Mouse (Mus musculus) neural tube, embryonic 12.5 days (tissue): Measurements from ENCODE around the gene Egf. TPM values are rescaled to one million over a fixed set of nuclear protein-coding genes. Genes with fewer than 3 reads are reported as not detected.

Experiments
- ATAC-seq: fragments of 200-750 bp; cut with Nextera tagmentation; 2 replicates; pipeline ENCODE4 v1.8.0; 2017; ENCODE audit warnings: low read depth, mild to moderate bottlenecking, moderate TSS enrichment, moderate library complexity; ENCODE audit not compliant: low FRiP score
- H3K27ac ChIP-seq: fragments of 300-500 bp; sonication (generic); 2 replicates; pipeline ENCODE4 v1.5.1; 2016
- H3K27me3 ChIP-seq: fragments of 300-500 bp; sonication (generic); replicated peaks from 2 replicates; pipeline ENCODE4 v1.6.1; 2016; ENCODE audit warnings: mild to moderate bottlenecking
- H3K36me3 ChIP-seq: fragments of 300-500 bp; sonication (generic); 2 replicates; pipeline ENCODE4 v1.6.1; 2016; ENCODE audit warnings: mild to moderate bottlenecking
- H3K4me1 ChIP-seq: fragments of 300-500 bp; sonication (generic); 2 replicates; pipeline ENCODE4 v1.6.1; 2016
- H3K4me2 ChIP-seq: fragments of 300-500 bp; sonication (generic); replicated peaks from 2 replicates; pipeline ENCODE4 v1.6.1; 2016; ENCODE audit warnings: mild to moderate bottlenecking
- H3K4me3 ChIP-seq: fragments of 300-500 bp; sonication (generic); 2 replicates; pipeline ENCODE4 v1.5.1; 2016
- H3K9ac ChIP-seq: fragments of 300-500 bp; sonication (generic); 2 replicates; pipeline ENCODE4 v1.6.1; 2016; ENCODE audit warnings: mild to moderate bottlenecking
- H3K9me3 ChIP-seq: fragments of 300-500 bp; sonication (generic); 2 replicates; pipeline ENCODE4 v1.6.1; 2016; ENCODE audit warnings: mild to moderate bottlenecking
- WGBS: fragments of 180-500 bp; shearing (Covaris S2); methylation state at CpG from one replicate; pipeline ENCODE4 v1.1.7; 2016; 5-methylcytosine and 5-hydroxymethylcytosine counted together
- polyA plus RNA-seq: library from polyadenylated mRNA; unstranded; fragments of >200 nt; fragmentation: Nextera tagmentation; extraction: Ambion mirVana; gene quantifications from 2 replicates; pipeline ENCODE4 v1.2.1, GENCODE M21; 2016

The Egf gene
- polyA plus RNA-seq, 1 experiment from 2014 or later, result 1.8 TPM

DNA sequence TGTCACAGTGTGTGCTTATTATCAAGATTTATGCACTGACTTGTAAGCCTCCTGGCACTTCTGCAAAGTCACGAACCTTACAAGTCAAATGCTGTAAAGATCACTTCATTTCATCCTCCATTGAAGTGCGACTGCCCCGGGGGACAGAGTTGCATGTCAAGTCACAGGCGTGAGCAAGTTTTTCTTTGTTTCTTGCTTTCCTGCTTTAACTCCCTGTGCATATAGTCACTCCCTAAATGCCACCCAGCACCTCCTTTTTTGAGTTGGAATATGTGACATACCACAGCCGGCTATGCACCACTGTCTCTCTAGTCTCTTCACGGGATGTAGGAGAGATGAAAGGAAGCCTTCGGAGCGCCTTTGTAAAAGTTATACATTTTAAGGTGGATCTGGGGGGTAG, 56.2 kb downstream of the Egf start:
- WGBS, result 81% methylated on average over 8 of the region's 8 CpGs
- Histone ChIP-seq H3K9ac (no peak overlapping the region), H3K27ac (no peak overlapping the region), H3K4me1 (no peaks in the 10 kb centered on the region), H3K9me3 (no peaks in the 10 kb centered on the region), H3K4me2 (no peak overlapping the region), H3K27me3 (no peaks in the 10 kb centered on the region), H3K4me3 (no peak overlapping the region), H3K36me3 (no peaks in the 10 kb centered on the region)
- ATAC-seq, result no peak

GRCm38 (mm10) chr3:129698365-129698764, 56.8 kb downstream of the Egf start:
- no peak for ATAC-seq
- WGBS, result 81% methylated on average over 6 of the region's 6 CpGs
- Histone ChIP-seq H3K4me3 (no peak overlapping the region), H3K9ac (no peak overlapping the region), H3K27ac (no peak overlapping the region), H3K4me2 (no peak overlapping the region), H3K9me3 (no peaks in the 10 kb centered on the region), H3K27me3 (no peaks in the 10 kb centered on the region), H3K36me3 (no peaks in the 10 kb centered on the region), H3K4me1 (no peaks in the 10 kb centered on the region)

- H3K4me1 ChIP-seq, result no peaks in the 10 kb centered on the region
- H3K9me3 ChIP-seq, result no peaks in the 10 kb centered on the region
- ATAC-seq, result no peak
- WGBS, result 92% methylated on average over 10 of the region's 10 CpGs
- H3K36me3 ChIP-seq, result no peaks in the 10 kb centered on the region
- H3K4me2 ChIP-seq, result no peak overlapping the region
- no peak overlapping the region for H3K4me3 ChIP-seq
- no peaks in the 10 kb centered on the region for H3K27me3 ChIP-seq
- no peak overlapping the region for H3K27ac ChIP-seq
- no peak overlapping the region for H3K9ac ChIP-seq
Observed at GRCm38 (mm10) chr3:129697691-129698090, 57.4 kb downstream of the Egf start.

GRCm38 (mm10) chr3:129695943-129696342, 59.2 kb downstream of the Egf start:
- Histone ChIP-seq H3K4me3 (no peak overlapping the region), H3K4me2 (no peak overlapping the region), H3K9me3 (no peaks in the 10 kb centered on the region), H3K27me3 (no peaks in the 10 kb centered on the region), H3K9ac (no peak overlapping the region), H3K36me3 (no peaks in the 10 kb centered on the region), H3K4me1 (no peaks in the 10 kb centered on the region), H3K27ac (no peak overlapping the region)
- no peak for ATAC-seq
- WGBS, result 93% methylated on average over 8 of the region's 8 CpGs

- Histone ChIP-seq H3K27me3 (no peaks in the 10 kb centered on the region), H3K4me1 (no peaks in the 10 kb centered on the region), H3K4me3 (no peak overlapping the region), H3K4me2 (no peak overlapping the region), H3K36me3 (no peaks in the 10 kb centered on the region), H3K9ac (no peak overlapping the region), H3K27ac (no peak overlapping the region), H3K9me3 (no peaks in the 10 kb centered on the region)
- WGBS, result 72% methylated on average over 4 of the region's 4 CpGs
- ATAC-seq, result 0 out of 2 replicates have a peak, but pooled peaks have one; percentile 53
Observed at GRCm38 (mm10) chr3:129693581-129693980, 61.5 kb downstream of the Egf start.

GRCm38 (mm10) chr3:129692816-129693215, 62.3 kb downstream of the Egf start:
- WGBS, result 53% methylated on average over 16 of the region's 16 CpGs
- ATAC-seq, result no peak
- Histone ChIP-seq H3K4me1 (no peaks in the 10 kb centered on the region), H3K4me3 (no peak overlapping the region), H3K9ac (no peak overlapping the region), H3K9me3 (no peaks in the 10 kb centered on the region), H3K27me3 (no peaks in the 10 kb centered on the region), H3K36me3 (no peaks in the 10 kb centered on the region), H3K4me2 (no peak overlapping the region), H3K27ac (no peak overlapping the region)

GRCm38 (mm10) chr3:129687429-129687828, 67.7 kb downstream of the Egf start:
- Histone ChIP-seq H3K9me3 (no peaks in the 10 kb centered on the region), H3K4me1 (no peaks in the 10 kb centered on the region), H3K9ac (no peak overlapping the region), H3K36me3 (no peaks in the 10 kb centered on the region), H3K4me3 (no peak overlapping the region), H3K4me2 (no peak overlapping the region), H3K27ac (no peak overlapping the region), H3K27me3 (no peaks in the 10 kb centered on the region)
- 74% methylated on average over 5 of the region's 5 CpGs for WGBS
- ATAC-seq, result no peak

- Histone ChIP-seq H3K4me3 (no peak overlapping the region), H3K36me3 (no peaks in the 10 kb centered on the region), H3K9me3 (no peaks in the 10 kb centered on the region), H3K9ac (no peak overlapping the region), H3K27me3 (no peaks in the 10 kb centered on the region), H3K27ac (no peak overlapping the region), H3K4me1 (no peaks in the 10 kb centered on the region), H3K4me2 (no peak overlapping the region)
- WGBS, result 57% methylated on average over 8 of the region's 8 CpGs
- ATAC-seq, result peak; percentile 59
Observed at GRCm38 (mm10) chr3:129686698-129687333, 68.3 kb downstream of the Egf start.

DNA sequence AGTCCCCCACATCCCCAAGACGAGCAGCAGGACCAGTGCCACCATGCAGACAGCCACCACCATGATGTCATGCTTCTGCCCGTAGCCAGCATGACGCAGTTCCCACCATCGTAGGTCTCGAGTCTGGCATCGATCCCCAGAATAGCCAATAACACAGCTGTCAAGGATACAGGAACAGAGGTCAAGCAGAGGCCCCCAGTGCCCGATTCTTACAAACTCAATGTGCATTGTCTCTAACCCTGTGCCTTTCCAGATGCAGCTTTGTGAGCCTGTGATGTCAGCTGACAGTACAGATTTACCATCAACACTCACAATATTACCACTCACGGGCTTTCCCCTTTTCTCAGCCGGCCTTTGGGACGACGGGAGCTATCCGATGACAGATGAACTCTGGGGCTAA, 68.9 kb downstream of the Egf start:
- Histone ChIP-seq H3K27ac (no peak overlapping the region), H3K27me3 (no peaks in the 10 kb centered on the region), H3K9me3 (no peaks in the 10 kb centered on the region), H3K9ac (no peak overlapping the region), H3K4me1 (no peaks in the 10 kb centered on the region), H3K4me2 (no peak overlapping the region), H3K36me3 (no peaks in the 10 kb centered on the region), H3K4me3 (no peak overlapping the region)
- ATAC-seq, result no peak
- WGBS, result 80% methylated on average over 12 of the region's 12 CpGs

- H3K9me3 ChIP-seq, result no peaks in the 10 kb centered on the region
- H3K36me3 ChIP-seq, result no peaks in the 10 kb centered on the region
- no peaks in the 10 kb centered on the region for H3K4me1 ChIP-seq
- ATAC-seq, result no peak
- H3K27me3 ChIP-seq, result no peaks in the 10 kb centered on the region
- H3K9ac ChIP-seq, result no peak overlapping the region
- 93% methylated on average over 10 of the region's 10 CpGs for WGBS
- H3K4me3 ChIP-seq, result no peak overlapping the region
- no peak overlapping the region for H3K27ac ChIP-seq
- no peak overlapping the region for H3K4me2 ChIP-seq
Observed at GRCm38 (mm10) chr3:129683060-129683679, 71.9 kb downstream of the Egf start.

DNA sequence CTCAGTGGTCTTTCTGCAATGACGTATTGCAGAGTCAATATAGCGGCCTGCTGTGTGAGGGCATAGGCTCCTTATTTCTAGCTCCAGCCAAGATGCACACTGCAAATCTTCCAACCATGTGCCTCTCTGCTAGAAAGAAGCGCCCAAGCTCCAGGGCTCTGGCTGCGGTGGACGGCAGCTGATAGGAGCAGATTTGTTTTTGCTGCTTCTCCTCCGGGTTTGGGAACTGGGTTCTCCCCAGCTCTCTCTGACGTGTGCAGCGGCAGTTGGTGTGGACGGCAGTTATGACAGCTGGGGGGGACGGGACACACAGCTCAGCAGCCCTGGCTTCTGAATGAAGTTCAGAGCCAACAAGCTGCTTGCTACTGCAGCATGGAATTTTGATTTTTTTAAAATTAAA, 72.7 kb downstream of the Egf start:
- Histone ChIP-seq H3K4me3 (no peak overlapping the region), H3K4me2 (no peak overlapping the region), H3K9ac (no peak overlapping the region), H3K27me3 (no peaks in the 10 kb centered on the region), H3K9me3 (no peaks in the 10 kb centered on the region), H3K4me1 (no peaks in the 10 kb centered on the region), H3K27ac (no peak overlapping the region), H3K36me3 (no peaks in the 10 kb centered on the region)
- 76% methylated on average over 10 of the region's 10 CpGs for WGBS
- no peak for ATAC-seq

DNA sequence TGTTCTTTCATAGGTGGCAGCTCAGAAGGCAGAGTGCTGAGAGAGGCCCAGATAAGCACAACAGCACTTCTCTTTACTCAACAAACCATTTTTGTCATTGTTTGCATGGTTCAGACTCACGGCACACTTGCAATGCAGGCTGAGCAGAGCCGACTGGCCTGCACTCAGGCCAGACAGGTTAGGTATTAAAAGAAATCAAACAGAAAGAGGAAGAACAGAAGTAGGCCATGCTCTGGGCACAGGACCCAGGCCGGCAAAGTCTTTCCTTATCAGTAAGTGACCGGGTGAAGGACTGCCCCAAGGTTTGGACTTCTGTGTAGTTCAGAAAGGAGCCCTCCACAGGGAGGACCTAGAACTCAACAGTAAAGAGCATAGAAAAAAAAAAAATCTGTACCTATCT, 73.3 kb downstream of the Egf start:
- ATAC-seq, result no peak
- no peak overlapping the region for H3K9ac ChIP-seq
- H3K9me3 ChIP-seq, result no peaks in the 10 kb centered on the region
- no peak overlapping the region for H3K27ac ChIP-seq
- H3K4me2 ChIP-seq, result no peak overlapping the region
- 93% methylated on average over 4 of the region's 4 CpGs for WGBS
- H3K4me3 ChIP-seq, result no peak overlapping the region
- no peaks in the 10 kb centered on the region for H3K4me1 ChIP-seq
- H3K27me3 ChIP-seq, result no peaks in the 10 kb centered on the region
- H3K36me3 ChIP-seq, result no peaks in the 10 kb centered on the region

DNA sequence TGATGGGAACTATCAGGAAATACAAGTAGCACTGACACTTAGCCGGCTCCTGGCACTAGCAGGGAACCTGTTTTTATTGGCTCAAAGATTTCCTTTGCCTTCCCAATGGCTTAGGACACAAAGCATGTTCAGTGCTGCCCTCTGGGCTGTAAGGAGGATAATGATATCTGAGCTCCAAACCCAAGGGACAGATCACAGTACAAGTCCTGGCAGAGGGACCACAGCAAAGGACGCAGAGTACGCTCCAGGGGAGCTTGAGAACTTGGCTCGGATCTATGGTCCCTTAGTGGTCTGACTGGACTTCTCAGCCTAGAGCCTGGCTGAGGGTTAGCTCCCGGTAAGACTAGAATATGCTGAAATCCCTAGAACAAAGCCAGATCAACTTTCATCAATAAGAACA, 74.9 kb downstream of the Egf start:
- WGBS, result 73% methylated on average over 5 of the region's 5 CpGs
- Histone ChIP-seq H3K9ac (no peak overlapping the region), H3K36me3 (no peaks in the 10 kb centered on the region), H3K27ac (no peak overlapping the region), H3K27me3 (no peaks in the 10 kb centered on the region), H3K4me2 (no peak overlapping the region), H3K4me3 (no peak overlapping the region), H3K4me1 (no peaks in the 10 kb centered on the region), H3K9me3 (no peaks in the 10 kb centered on the region)
- ATAC-seq, result no peak
